In genomic region chr13:97523523-97524412, GRCm38 (mm10) we compare ENCODE assay signal across 9 mouse cellular contexts.
A peak's percentile ranks its signal among the peaks of the same experiment; 100 is the strongest.
DNase-seq lines count a peak whose midpoint lies in the region; ATAC-seq and TF ChIP-seq lines count a peak whose summit lies in the region.
"Had no signal": no experiment of that assay in that cellular context is flagged by ENCODE, and none has a peak within 500 bp of the region (broad histone marks: within the 10 kb centered on the region; RNA-seq: fewer than 3 reads in every experiment).

No protein-coding gene starts in this region.

- no peak overlapping the region for H3K4me2 ChIP-seq in embryonic facial prominence, embryonic 12.5 days (replicated peaks)
- H3K4me2 ChIP-seq in hindbrain, embryonic 12.5 days (replicated peaks) = no peak overlapping the region
- H3K4me2 ChIP-seq: stomach, embryonic 15.5 days had no signal

- no peak for TF ChIP-seq POLR2A in thymus, adult 2 months (IDR thresholded peaks at IDR 0.05; ENCODE audit: control insufficient read depth, extremely low read depth, insufficient read depth, low read length, poor library complexity)

- H3K4me3 ChIP-seq in embryonic facial prominence, embryonic 12.5 days = no peak overlapping the region
- H3K4me3 ChIP-seq in hindbrain, embryonic 12.5 days = no peak overlapping the region
- no peak overlapping the region for H3K4me3 ChIP-seq in thymus, adult 2 months (ENCODE audit: control insufficient read depth, insufficient read depth, low read length)
- H3K4me3 ChIP-seq: stomach, embryonic 15.5 days had no signal

- WGBS in embryonic facial prominence, embryonic 12.5 days = 37% methylated on average over 19 of the region's 19 CpGs
- 32% methylated on average over 19 of the region's 19 CpGs for WGBS in hindbrain, embryonic 12.5 days
- 78% methylated on average over 19 of the region's 19 CpGs for WGBS in thymus, adult 2 months

- peaks cover 18% of the 10 kb centered on the region for H3K4me1 ChIP-seq in embryonic facial prominence, embryonic 12.5 days
- H3K4me1 ChIP-seq in hindbrain, embryonic 12.5 days = peaks cover 13% of the 10 kb centered on the region; the same call in 1 of the 2 replicates
- no peaks in the 10 kb centered on the region for H3K4me1 ChIP-seq in thymus, adult 2 months (replicated peaks; ENCODE audit: control insufficient read depth, insufficient read depth, low read length)

- no peak overlapping the region for H3K9ac ChIP-seq in embryonic facial prominence, embryonic 12.5 days
- no peak overlapping the region for H3K9ac ChIP-seq in hindbrain, embryonic 12.5 days
- H3K9ac ChIP-seq: stomach, embryonic 15.5 days had no signal

- peak; percentile 35 for DNase-seq in Muller cell, postnatal 12 days (ENCODE audit: inconsistent ontology term)
- peak; percentile 9 to 27 for DNase-seq in lung, postnatal 4 days
- DNase-seq in thymus, adult 2 months = no peak
- DNase-seq in MN1 (ENCODE audit: low spot score) = no peak
- no peak for DNase-seq in left cerebral cortex, postnatal 14 days (ENCODE audit: low spot score in 2 of 2)
- DNase-seq in left cerebral cortex, adult 18-20 months (ENCODE audit: low spot score in 2 of 2) = no peak

- no peaks in the 10 kb centered on the region for H3K27me3 ChIP-seq in embryonic facial prominence, embryonic 12.5 days
- no peaks in the 10 kb centered on the region for H3K27me3 ChIP-seq in hindbrain, embryonic 12.5 days
- H3K27me3 ChIP-seq in thymus, adult 2 months (ENCODE audit: control insufficient read depth, insufficient read depth, low read length) = no peaks in the 10 kb centered on the region
- H3K27me3 ChIP-seq: stomach, embryonic 15.5 days had no signal

- H3K9me3 ChIP-seq in embryonic facial prominence, embryonic 12.5 days = no peaks in the 10 kb centered on the region
- no peaks in the 10 kb centered on the region for H3K9me3 ChIP-seq in hindbrain, embryonic 12.5 days (replicated peaks)
- H3K9me3 ChIP-seq: stomach, embryonic 15.5 days had no signal

- intact Hi-C loops in left cerebral cortex, postnatal 14 days (cut with DNase I) = no loop called here

- peak overlapping the region; percentile 63 for H3K27ac ChIP-seq in embryonic facial prominence, embryonic 12.5 days
- peak overlapping the region; percentile 25 for H3K27ac ChIP-seq in hindbrain, embryonic 12.5 days
- no peak overlapping the region for H3K27ac ChIP-seq in thymus, adult 2 months (ENCODE audit: control insufficient read depth, insufficient read depth, low read length)
- H3K27ac ChIP-seq: stomach, embryonic 15.5 days had no signal

- no peaks in the 10 kb centered on the region for H3K36me3 ChIP-seq in embryonic facial prominence, embryonic 12.5 days
- H3K36me3 ChIP-seq in hindbrain, embryonic 12.5 days = no peaks in the 10 kb centered on the region
- H3K36me3 ChIP-seq in thymus, adult 2 months (ENCODE audit: control insufficient read depth, insufficient read depth, low read length) = no peaks in the 10 kb centered on the region
- H3K36me3 ChIP-seq: stomach, embryonic 15.5 days had no signal

- 0 out of 2 replicates have a peak, but pooled peaks have one; percentile 22 for ATAC-seq in embryonic facial prominence, embryonic 12.5 days (ENCODE audit: insufficient number of reproducible peaks, insufficient read depth, low FRiP score, low TSS enrichment)
- ATAC-seq in hindbrain, embryonic 12.5 days (ENCODE audit: low FRiP score) = peak; percentile 46

- no peak for TF ChIP-seq CTCF in thymus, adult 2 months (IDR thresholded peaks at IDR 0.05; ENCODE audit: borderline replicate concordance, control insufficient read depth, extremely low read depth, insufficient read depth, low read length, poor library complexity)

Comparison
In these comparisons a context has a peak if more than half of its experiments do, and no peak if none do; other contexts are left out.
1. DNase-seq: peak in Muller cell, postnatal 12 days (single experiment) and lung, postnatal 4 days (2 of 2); none in thymus, adult 2 months (single experiment), MN1 (single experiment), left cerebral cortex, postnatal 14 days (0 of 2) and left cerebral cortex, adult 18-20 months (0 of 2).